Mouse (Mus musculus) adrenal gland, adult (tissue): ENCODE measurements around the gene Ptprg.

ENCODE experiments used
- DNase-seq, 2 experiments: peaks; one replicate each; pipeline ENCODE4 v3.0.0; 2022 to 2023; ENCODE audit warnings: low spot score in 1 of 2; ENCODE audit not compliant: inconsistent age in 2 of 2

Ptprg gene

GRCm38 (mm10) chr14:11553273-11553665 is at the start of gene Ptprg:
Gene Ptprg (plus strand): TSS chr14:11553532.
- peak; percentile 90 to 97 for DNase-seq

GRCm38 (mm10) chr14:11503803-11504365 is 49.4 kb upstream of the Ptprg start:
- no peak for DNase-seq

GRCm38 (mm10) chr14:11510173-11510572 is 43.2 kb upstream of the Ptprg start:
- peak; percentile 41 to 68 for DNase-seq

- DNase-seq, result no peak
These were observed 34.2 kb upstream of the Ptprg start for GRCm38 (mm10) chr14:11519171-11519570.

DNA sequence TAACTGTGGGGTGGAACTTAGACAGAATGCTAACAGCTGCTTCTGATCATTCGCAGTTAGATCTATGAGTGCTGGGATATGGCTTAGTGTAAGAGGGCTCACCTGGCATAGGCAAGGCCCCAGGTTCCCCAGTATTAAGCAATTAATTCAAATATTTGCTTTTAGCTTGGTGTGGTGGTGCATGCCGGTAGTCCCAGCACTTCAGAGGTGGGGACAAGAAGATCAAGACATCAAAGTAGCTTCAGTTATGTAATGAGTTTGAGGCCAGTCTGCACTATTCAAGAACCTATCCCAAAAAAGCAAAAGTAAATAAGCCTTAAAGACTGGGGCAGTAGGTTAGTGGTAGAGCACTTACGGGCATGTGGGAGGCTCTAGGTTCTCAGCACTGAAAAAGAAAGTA is 30.3 kb upstream of the Ptprg start:
- DNase-seq, result no peak

DNA sequence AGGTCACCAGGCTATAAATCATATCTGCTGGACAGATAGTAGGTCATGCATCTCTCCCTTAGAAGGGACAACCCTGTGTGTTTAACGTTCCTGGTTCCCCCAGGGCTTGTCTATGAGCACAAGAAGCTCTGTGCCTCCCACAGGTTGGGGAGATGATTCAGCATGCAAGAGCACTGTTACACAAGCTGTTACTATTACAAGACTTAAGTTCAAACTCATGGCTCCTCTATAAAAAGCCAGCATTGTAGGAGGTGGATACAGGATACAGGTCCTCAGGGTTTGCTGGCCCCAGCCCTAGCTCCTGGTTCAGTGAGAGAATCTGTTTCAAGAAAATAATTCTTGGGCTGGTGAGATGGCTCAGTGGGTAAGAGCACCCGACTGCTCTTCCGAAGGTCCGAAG is 23.7 kb upstream of the Ptprg start:
- DNase-seq, result no peak

- peak in 1 of 2 experiments; percentile 33 for DNase-seq
These were observed 18.9 kb upstream of the Ptprg start for GRCm38 (mm10) chr14:11534456-11534855.

DNA sequence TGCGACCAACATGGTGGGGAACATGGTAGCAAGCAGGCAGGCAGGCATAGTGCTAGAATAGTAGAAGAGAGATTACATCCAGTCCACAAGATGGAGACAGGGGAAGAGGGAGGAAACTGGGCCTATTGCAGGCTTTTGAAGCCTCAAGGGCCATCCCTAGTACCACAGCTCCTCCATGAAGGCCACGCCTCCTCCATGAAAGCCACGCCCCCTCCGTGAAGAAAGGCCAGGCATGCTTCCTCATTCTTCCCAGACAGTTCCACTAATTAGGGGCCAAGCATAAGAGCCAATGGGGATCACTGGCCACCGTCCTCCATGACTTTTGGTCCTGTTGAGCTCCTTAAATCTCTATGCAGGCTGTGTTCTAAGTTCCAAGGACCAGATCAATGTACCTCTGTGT is 17.2 kb upstream of the Ptprg start:
- DNase-seq, result no peak

GRCm38 (mm10) chr14:11551892-11552291 is 1.4 kb upstream of the Ptprg start:
- DNase-seq, result peak in 1 of 2 experiments; percentile 69

DNA sequence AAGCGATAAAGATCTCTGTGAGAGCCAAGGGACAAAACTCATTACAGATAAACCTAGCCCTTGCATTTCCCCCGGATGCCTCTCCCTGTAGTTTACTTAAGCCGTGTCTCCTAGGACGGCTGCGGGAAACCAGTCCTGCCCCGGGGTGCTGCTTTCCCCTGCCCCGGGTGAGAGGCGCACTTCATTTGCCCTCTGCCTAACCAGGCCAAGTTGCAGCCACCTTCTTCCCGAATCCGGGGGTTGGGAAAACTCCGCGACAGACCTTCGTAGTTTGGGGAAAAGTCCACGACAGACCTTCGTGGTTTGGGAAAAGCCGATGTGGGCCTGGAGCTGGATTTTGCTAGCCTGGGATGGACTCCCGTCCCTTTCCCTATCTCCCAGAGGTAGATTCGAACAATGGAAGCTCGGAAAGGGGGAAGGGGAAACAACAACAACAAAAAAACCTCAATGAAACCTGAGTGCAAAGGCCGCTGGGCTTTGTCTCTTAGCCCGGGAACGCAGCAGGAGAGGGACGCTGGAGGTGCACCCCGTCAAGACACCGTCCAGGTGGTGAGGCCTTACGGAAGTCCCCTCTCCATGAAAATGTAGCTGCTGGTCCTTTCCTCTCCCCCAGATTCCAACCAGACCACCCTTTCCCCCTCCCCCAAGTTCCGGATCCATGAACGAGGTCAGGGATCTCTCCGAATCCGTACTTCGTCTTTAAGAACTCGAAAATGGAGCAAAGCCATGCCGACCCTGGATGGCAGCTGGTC is 635 bp upstream of the Ptprg start:
- peak; percentile 59 to 86 for DNase-seq

GRCm38 (mm10) chr14:11553679-11554305 is 460 bp downstream of the Ptprg start:
- DNase-seq, result peak in 1 of 2 experiments; percentile 89

DNA sequence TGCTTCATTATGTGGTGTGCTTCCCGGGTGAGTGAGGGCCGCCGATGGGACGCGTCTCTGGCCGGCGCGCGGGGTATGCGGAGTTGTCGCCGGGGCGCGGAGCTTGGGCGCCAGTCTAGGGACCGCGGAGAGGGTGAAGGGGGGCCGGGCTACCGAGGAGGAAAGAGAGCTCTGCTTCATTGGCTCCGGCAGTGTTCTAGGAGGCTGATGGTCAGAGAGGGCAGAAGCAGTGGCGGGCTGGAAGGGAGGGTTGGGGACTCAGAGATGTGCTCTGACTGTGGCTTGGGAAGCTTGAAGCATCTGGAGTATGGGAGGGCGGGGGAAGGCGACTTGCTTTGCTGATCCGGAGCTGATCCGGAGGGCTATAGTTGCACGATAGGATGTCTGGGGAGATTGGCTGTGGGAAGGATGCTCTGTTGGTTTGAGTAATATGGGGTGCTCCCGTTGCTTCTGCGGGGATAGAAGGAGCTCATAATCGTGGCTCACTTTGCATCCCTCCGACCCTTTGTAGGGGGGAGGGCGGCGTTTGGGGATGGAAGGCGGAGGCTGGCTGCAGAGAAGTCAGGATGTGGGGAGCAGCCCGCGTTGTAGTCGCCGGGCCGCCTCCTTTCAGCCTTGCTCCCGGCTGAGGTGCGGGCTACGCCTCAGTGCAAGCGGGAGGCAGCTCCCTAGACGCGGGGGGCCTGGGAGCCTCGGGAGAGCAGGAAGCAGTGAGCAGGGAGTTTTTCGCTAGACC is 1.1 kb downstream of the Ptprg start:
- peak; percentile 73 to 92 for DNase-seq

DNA sequence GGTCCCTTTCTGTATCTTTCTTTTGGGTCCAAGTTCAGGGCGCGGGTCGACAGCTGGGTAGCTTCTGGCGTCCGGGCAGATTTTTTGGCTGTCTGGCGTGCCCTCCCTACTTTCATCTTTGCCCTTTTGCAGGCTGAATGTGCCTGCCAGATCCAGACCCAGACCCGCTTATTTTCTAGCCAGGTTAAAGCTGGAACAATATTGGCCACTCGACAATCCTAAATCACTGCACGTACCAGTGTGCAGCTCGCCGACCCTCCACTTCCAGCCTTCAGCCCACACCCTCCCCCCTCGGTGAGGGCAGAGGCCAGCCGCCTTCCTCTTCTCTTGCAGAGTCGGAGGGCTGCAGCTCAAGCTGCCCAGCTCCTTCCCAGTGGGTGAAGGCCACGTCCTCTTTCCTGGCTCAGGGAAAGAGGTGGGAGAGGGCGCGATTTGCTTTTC is 1.7 kb downstream of the Ptprg start:
- peak; percentile 45 to 80 for DNase-seq

GRCm38 (mm10) chr14:11555521-11556355 is 2.4 kb downstream of the Ptprg start:
- peak; percentile 44 to 84 for DNase-seq

- peak; percentile 73 to 93 for DNase-seq
These were observed 3.2 kb downstream of the Ptprg start for GRCm38 (mm10) chr14:11556356-11557130.

GRCm38 (mm10) chr14:11558496-11558895 is 5.2 kb downstream of the Ptprg start:
- no peak for DNase-seq

GRCm38 (mm10) chr14:11560641-11561232 is 7.4 kb downstream of the Ptprg start:
- no peak for DNase-seq

- DNase-seq, result no peak
These were observed 8.1 kb downstream of the Ptprg start for GRCm38 (mm10) chr14:11561397-11561796.

DNA sequence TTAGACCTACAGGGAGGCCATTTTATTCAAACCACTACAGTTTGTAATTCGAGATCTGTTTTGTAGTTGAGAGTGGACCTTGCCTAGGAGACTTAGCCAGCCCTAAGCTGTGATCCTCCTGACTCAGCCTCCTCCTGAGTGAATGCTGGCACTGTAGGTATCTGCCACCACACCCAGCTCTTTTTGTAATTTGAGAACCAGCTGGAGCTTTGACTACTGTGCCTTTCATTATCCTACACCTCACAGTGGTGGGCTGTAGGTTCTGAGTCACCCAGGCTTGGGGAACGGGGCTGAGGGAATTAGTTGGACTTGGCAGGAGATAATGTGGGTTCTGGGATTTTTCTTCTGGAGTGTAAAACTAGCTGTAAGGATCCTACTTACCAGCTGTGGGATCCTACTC is 9.5 kb downstream of the Ptprg start:
- no peak for DNase-seq
